Mouse (Mus musculus): ENCODE data around the gene Gria2.

GRCm38 (mm10) chr3:80769506-80770235, 33.0 kb downstream of the Gria2 start:
- TF ChIP-seq CTCF (IDR thresholded peaks at IDR 0.05; ENCODE audit: extremely low read depth, insufficient read depth, insufficient read length, insufficient replicate concordance), result no peak
- TF ChIP-seq POLR2A (IDR thresholded peaks at IDR 0.05; ENCODE audit: low read depth, low read length), result no peak
